Mouse (Mus musculus) embryo, embryonic 11 days (tissue): ENCODE results near the gene Acyp1.

Experiments used
- DNase-seq: peaks from one replicate; pipeline ENCODE4 v3.0.0-alpha.2; 2015

Gene Acyp1

GRCm38 (mm10) chr12:85280845-85281651 is 7.2 kb downstream of the Acyp1 start:
- DNase-seq, result no peak

DNA sequence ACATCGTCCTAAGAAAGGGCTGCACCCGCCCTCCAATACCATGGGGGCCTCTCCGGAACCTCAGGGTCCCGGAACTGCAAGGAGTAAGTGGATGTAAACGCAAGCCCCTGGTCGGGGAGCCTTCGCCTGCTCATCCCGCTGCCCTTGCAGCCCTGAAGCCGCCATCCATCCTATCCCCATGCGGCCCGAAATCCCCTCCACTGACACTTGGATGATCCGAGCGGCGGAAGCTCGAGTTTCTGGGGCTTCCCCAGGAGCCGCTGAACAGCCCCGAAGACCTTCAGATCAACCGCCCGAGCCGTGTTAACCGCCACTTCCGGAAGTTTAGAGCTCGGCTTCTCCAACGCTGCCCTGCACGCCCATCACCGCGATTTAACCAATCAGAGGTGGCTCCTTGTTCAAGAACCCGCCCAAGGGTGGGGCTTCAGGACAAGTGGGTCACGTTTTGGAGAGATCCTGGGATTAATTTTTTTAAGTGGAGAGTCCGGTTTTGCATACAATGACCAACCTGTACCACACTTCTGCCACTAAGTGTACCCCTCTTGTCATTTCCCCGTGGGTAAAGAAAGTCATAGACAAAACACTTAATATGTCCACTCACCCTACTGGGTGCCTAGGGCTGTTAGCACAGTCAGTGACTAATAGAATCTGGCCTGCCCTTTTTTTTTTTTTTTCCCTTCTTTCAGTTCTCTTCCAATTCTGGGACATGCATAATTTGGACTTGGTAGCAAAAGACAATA is 8.0 kb downstream of the Acyp1 start:
- peak; percentile 99 for DNase-seq

- no peak for DNase-seq
Measured at GRCm38 (mm10) chr12:85279396-85280080, 8.7 kb downstream of the Acyp1 start.

- no peak for DNase-seq
Measured at GRCm38 (mm10) chr12:85278919-85279318, 9.3 kb downstream of the Acyp1 start.

GRCm38 (mm10) chr12:85276273-85276672 is 12.0 kb downstream of the Acyp1 start:
- no peak for DNase-seq

- DNase-seq, result peak; percentile 40
Measured at GRCm38 (mm10) chr12:85273508-85273907, 14.7 kb downstream of the Acyp1 start.

GRCm38 (mm10) chr12:85271843-85272206 is 16.4 kb downstream of the Acyp1 start:
- DNase-seq, result no peak

DNA sequence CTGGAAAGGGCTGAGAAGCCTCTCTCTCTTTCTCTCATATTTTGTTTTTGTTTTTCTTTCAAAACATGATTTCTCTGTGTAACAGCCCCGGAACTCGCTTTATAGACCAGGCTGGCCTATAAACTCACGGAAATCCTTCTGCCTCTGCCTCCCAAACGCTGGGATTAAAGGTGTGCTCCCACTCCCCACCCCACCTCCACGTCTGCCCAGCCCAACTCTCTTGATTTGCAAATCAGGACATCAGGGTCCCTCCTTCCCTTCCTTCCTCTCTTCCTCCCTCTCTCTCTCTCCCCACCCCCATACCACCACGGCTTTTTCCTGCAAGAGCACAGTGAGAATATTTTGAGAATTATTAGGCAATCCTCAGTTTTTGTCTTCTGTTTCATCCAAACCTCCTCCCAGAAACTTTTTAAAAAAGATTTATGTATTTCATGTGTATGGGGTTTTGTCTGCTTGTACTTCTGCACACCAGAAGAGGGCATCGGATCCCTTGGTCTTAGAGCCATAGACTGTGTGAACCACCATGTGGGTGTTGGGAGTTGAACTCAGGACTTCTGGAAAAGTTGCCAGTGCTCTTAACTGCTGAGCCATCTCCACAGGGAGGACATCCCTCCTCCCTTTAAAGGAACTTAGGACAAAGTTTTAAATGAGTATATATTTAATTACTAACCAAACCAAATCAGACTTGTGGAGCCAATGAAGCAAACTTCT is 17.0 kb downstream of the Acyp1 start:
- no peak for DNase-seq

DNA sequence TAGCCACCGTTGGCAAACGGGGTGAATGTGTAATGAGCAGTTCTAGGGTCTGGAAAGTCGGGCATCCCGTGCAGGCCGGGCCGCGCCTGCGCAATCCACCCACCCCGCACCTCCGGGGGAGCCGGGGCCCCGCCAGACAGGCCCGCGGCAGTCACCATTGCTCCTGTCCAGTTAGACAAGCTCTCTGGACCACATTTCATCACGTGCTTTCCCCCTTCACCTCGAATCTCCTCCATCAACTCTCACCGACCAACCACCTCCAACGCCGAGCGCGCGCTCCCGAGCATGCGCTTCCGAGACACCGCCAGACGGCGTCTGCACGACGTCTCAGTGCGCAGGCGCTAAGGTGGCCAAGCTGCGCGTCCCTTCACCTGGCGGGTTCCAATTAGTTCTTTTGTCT is 17.9 kb downstream of the Acyp1 start, which contains the start of gene Mlh3:
TSS of gene Mlh3 (minus strand) at position 281 of the 400 bp plus-strand sequence.
- peak; percentile 94 for DNase-seq

DNA sequence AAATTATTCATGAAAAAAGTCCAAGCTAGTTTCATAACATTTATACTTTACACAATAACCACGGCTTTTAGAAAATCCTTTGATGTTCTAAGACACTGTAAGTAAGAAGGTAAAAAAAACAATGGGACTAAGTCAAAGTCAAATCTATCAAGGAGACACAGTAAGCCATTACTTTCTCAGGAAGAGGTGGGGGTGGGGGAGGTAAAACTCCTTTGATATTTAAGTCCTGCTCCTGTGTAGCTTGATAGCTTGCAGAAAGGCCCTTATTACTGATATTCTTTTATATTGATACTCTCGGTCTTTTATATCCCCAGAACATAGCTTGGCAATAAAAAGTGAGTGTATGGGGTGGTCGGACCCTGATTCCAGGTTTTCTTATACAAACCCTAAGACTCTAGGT is 18.4 kb downstream of the Acyp1 start:
- DNase-seq, result no peak

DNA sequence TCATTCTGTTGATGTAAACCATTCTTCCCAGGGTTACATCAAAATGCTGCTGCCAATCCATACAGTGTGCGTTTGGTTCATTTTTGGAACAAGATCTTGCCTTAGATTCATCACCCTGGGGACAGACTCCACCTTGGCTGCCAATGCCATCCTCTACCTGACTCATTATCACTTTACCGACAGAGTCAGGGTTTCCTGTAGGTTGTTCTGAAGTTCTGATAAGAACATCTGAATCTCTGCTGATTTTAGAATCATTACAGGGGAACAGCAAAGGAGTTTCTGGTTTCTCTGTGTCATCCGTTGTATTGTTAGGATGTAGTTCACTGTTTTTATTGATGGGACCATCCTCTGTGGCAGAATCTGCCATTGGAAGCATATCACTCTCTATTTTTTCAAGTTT is 22.0 kb downstream of the Acyp1 start:
- no peak for DNase-seq

GRCm38 (mm10) chr12:85264940-85265339 is 23.3 kb downstream of the Acyp1 start:
- DNase-seq, result peak; percentile 69

GRCm38 (mm10) chr12:85264531-85264930 is 23.7 kb downstream of the Acyp1 start:
- no peak for DNase-seq

DNA sequence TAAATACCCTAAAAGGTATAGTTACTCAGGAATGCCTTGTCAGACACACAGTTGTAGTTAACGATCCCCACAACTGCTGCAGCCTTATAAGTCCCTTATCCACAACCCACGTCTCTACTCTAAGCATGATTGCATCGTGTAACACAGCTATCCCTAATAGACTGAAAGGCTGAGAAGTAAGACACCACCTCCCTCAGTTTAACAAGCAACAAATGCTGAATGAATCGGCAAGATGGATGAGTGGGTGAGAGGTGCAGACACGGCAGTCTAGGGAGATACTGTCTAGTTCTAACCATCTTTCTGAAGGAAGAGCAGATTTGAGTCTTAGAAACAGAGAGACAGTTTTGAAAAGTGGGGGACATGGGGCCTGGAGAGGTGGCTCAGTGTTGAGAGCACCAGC is 25.0 kb downstream of the Acyp1 start:
- DNase-seq, result no peak

- peak; percentile 83 for DNase-seq
Measured at GRCm38 (mm10) chr12:85262489-85262888, 25.7 kb downstream of the Acyp1 start.

DNA sequence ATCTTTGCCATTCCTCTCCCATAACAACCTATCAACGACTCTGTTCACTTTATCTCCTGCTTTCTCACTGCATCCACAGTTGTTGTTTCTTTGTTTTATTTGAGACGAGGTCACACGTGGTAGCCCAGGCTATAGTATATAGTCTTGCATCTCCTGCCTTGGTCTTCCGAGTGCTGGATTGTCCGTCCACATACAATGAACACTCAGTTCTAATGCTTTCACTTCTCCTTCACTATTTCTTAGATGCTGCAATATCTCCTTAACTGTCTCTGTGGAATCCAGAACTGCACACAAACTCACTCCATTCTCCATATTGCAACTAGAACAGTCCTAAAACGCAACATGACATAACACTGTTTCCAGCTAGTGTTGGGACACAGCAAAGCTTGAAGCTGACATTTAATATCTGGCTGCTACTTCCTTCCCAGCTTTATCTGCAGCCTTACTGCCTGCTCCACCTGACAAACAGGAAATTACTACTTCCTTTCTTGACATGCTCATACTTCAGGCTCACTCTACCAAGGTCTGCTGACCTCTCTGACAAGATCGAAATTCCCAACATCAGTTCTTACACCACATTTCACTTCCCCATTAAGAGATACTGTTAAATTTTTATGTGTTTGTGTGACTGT is 31.1 kb downstream of the Acyp1 start:
- DNase-seq, result no peak

DNA sequence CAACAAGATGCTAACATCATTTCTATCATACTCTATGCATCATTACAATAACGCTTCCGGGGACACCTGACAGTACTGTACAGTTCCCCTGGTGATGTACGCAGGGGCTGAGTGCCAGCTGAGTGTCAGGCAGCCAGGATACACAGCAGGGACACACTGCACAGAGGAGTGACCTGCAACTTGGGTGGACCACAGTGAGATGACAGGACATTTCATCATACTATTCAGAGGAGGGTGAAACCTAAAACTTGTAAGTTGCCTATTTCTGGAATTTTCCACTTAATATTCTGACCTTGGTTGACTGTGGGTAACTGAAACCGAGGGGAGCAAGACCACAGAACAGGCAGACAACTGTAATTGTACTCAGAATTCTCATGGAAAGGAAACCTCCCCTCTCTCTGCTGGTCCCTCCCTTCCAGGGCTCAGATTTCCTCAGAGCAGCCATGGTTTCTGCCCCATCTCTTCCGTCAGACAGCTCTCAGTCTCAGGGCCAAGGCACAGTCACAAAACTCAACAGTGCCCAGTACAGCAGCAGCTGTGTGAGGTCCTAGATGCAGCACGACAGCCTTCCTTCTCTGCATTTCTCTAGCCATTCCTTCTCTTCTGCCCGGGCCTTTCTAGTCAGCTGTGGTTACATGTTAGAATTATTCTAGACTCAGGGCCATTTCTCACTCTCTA is 32.0 kb downstream of the Acyp1 start:
- peak; percentile 32 for DNase-seq

DNA sequence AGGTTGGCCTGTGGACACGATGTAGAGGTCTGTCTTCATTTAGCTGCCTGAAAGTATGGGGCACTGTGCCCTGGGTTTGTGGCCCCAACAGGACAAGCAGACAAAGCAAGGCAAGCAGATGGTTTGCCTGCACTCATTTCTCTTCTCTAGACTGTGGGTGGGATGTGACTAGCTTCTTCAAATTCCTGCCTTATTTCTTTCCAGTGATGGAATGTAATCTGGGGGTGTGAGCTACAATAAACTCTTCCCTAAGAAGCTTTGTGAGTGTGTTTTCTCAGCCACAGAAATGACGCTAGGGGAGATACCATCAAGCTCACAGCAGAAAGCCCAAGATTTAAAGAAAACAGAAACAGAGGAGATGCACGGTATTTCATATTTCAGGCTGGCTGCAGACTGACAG is 36.2 kb downstream of the Acyp1 start:
- no peak for DNase-seq

- DNase-seq, result no peak
Measured at GRCm38 (mm10) chr12:85237553-85237952, 50.7 kb downstream of the Acyp1 start.

DNA sequence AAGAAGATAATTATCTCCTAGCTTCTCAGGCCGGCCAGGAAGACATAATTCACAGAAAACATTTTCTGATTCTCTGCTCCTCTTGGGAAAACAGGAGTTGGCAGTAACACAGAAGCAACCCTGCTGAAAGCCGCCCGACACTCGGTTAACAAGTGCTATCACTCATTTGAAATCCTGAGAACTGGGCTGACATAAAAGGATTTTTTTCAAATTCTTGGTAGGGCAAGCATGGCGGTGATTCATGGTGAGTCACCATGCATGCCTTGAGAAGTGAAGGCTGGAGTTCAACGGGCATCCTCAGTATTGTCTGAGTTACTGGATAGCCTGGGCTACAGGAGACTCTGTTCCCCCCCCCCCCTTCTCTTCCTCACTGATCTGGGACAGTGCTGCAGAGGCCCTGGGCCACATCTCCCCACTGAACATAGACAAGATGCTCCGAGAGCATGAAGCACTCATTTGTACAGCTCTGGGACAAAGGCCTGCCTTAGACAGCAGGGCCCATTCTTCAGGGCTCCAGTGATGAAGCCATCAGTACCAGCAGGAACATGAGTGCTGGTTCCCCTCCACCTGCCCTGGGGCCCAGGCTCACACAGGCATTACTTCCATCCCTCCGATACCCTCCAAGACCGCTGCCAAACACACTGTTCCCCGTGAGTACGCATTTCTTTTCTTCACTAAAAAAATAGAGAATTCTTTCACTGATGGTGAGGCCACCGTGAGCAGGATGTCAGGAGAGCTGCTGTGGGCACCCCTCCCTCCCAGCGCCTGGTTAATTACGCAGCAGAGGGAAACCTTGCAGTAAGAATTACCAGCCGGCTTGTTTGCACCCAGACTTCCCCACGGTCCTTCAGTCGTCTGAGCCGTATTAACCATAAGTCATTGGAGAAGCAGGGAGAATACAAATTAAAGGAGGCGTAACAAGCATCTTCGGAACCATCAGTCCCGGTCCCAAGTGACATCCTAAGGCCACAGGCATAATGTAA is 54.6 kb downstream of the Acyp1 start:
- DNase-seq, result no peak
